Mouse (Mus musculus) hindbrain, embryonic 14.5 days (tissue): Measurements from ENCODE around the gene Gsdma. TPM values are rescaled to one million over a fixed set of nuclear protein-coding genes. Genes with fewer than 3 reads are reported as not detected.

Experiments used
- polyA plus RNA-seq: library from polyadenylated mRNA; unstranded; fragments of >200 nt; fragmentation: Nextera tagmentation; extraction: Ambion mirVana; gene quantifications from 2 replicates; pipeline ENCODE4 v1.2.1, GENCODE M21; 2014

Gene Gsdma
- polyA plus RNA-seq, 1 experiment from 2014 or later: not detected

Other genes with a start within 250 kb of the Gsdma start
- 242 and 256 TPM in 2 replicates for gene Mien1, start 225.4 kb upstream of the Gsdma start, polyA plus RNA-seq
- gene Grb7, start 218.0 kb upstream of the Gsdma start, polyA plus RNA-seq: 1.1 and 1.3 TPM in 2 replicates
- gene Ikzf3, start 118.3 kb upstream of the Gsdma start, polyA plus RNA-seq: 0.24 and 0.33 TPM in 2 replicates
- not detected in 2 replicates for gene Zpbp2, start 113.3 kb upstream of the Gsdma start, polyA plus RNA-seq
- 14.9 and 17.3 TPM in 2 replicates for gene Ormdl3, start 77.0 kb upstream of the Gsdma start, polyA plus RNA-seq
- not detected in 2 replicates for gene Lrrc3c, start 66.1 kb upstream of the Gsdma start, polyA plus RNA-seq
- 0.20 and 0.80 TPM in 2 replicates for gene Gm12355, start 38.7 kb upstream of the Gsdma start, polyA plus RNA-seq
- gene Gsdma3, start 38.0 kb upstream of the Gsdma start, polyA plus RNA-seq: not detected in 2 replicates
- gene Gsdma2, start 17.6 kb upstream of the Gsdma start, polyA plus RNA-seq: not detected in 2 replicates
- 130 and 141 TPM in 2 replicates for gene Psmd3, start 18.2 kb downstream of the Gsdma start, polyA plus RNA-seq
- not detected in 2 replicates for gene Csf3, start 36.9 kb downstream of the Gsdma start, polyA plus RNA-seq
- gene Med24, start 65.1 kb downstream of the Gsdma start, polyA plus RNA-seq: 58.4 and 62.7 TPM in 2 replicates
- 165 and 181 TPM in 2 replicates for gene Thra, start 76.3 kb downstream of the Gsdma start, polyA plus RNA-seq
- 3.4 and 4.1 TPM in 2 replicates for gene Nr1d1, start 111.0 kb downstream of the Gsdma start, polyA plus RNA-seq
- gene Msl1, start 131.2 kb downstream of the Gsdma start, polyA plus RNA-seq: 23.6 and 24.1 TPM in 2 replicates
- gene Casc3, start 140.6 kb downstream of the Gsdma start, polyA plus RNA-seq: 49.3 and 57.4 TPM in 2 replicates
- 12.0 and 12.9 TPM in 2 replicates for gene Rapgefl1, start 172.4 kb downstream of the Gsdma start, polyA plus RNA-seq
- 4.7 and 4.8 TPM in 2 replicates for gene Wipf2, start 199.3 kb downstream of the Gsdma start, polyA plus RNA-seq
- gene Cdc6, start 243.4 kb downstream of the Gsdma start, polyA plus RNA-seq: 4.3 and 5.2 TPM in 2 replicates